Mouse (Mus musculus) right cerebral cortex, postnatal 25 days (tissue): ENCODE data around the gene Rnf167.

Source experiments
- DNase-seq: peaks from one replicate; pipeline ENCODE4 v3.0.0; 2022

The Rnf167 gene

DNA sequence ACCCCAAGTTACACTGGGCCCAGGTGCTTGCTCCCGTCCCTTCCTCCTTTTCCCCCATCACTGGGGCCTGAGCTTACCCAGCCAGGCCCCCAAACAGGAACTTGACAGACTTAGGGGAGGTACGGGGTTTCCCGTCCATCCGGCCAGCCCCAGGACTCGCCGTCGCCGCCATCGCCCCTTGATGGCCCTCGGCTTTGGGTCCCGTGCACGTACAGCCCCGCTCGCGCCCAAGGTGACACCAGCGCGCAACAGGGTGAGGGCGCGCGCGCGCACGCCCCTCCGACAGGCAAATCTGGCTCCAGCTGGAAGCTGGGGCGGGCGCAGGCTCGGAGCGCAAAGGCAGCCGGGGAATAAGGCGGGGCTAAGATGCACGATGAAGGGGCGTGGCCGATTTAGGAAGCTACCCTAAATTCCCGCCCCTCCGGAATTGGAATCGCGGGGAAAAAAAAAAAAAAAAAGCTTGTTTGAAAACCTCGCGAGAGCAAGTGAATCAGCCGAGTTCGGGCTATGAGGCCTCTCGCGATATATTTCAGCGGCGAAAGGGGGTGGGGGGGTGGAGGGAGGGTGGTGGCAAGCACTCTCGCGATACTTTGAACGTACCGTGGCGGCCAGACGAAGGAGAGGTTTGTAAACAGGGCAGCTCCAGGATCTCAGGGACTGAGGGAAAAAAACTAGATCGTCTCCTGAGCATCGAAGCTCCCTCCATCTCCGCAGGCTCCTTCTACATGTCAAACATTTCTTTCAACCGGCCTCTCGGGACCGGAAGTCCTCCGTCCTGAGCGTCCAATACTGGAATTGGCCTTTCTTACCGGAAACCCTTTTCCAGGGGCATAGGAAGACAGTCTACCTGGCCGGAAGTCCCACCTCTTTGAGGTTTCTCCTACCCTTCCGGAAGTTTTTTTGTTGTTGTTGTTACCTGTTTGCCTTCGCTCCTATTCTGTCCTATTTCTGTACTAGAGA, at the start of gene Rnf167, which contains the start of gene Slc25a11:
Gene Rnf167, plus strand, starts transcription at position 545 of the 960 bp plus-strand sequence.
Gene Slc25a11, minus strand, starts transcription at position 789 of the 960 bp plus-strand sequence.
- peak; percentile 96 for DNase-seq

- DNase-seq = no peak
These were observed 49.7 kb upstream of the Rnf167 start for GRCm38 (mm10) chr11:70597301-70597700.

GRCm38 (mm10) chr11:70598451-70598953, 48.5 kb upstream of the Rnf167 start:
- DNase-seq = no peak

DNA sequence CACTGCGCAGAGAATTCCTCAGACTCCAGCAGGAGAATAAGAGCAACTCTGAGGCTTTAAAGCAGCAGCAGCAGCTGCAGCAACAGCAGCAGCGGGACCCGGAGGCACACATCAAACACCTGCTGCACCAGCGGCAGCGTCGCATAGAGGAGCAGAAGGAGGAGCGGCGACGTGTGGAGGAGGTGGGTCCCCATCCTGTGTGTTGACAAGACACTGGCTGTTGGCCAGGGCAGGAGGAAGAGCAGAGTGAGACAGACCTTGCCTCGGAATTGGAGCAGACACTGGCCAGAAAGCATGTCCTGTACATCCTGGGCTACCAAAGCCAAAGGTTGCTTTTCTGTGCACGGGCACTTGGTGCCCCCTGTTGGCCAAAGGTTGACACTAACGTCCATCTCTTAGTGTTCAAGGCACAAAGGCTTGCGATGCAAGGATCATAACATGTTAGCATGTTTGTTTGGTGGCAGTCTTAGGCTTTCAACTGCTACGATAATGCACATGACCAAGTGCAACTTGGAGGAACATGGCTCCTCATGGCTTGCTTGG, 41.9 kb upstream of the Rnf167 start:
- peak; percentile 49 for DNase-seq

DNA sequence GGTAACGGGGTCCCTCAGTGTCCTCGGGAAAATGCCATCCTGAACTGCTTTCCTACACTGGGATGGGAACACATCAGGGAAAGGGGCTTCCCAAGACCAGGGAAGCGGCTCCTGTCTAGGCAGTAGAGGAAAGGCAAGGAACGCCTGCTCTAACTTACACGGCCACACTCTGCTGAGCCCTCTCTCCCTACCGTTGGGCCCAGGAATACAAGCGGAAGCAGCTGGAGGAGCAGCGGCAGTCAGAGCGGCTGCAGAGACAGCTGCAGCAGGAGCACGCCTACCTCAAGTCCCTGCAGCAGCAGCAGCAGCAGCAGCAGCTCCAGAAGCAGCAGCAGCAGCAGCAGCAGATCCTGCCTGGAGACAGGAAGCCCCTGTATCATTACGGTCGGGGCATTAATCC, 40.3 kb upstream of the Rnf167 start:
- DNase-seq = no peak

GRCm38 (mm10) chr11:70607611-70608010, 39.4 kb upstream of the Rnf167 start:
- no peak for DNase-seq

- DNase-seq = no peak
These were observed 38.5 kb upstream of the Rnf167 start for GRCm38 (mm10) chr11:70608381-70609066.

DNA sequence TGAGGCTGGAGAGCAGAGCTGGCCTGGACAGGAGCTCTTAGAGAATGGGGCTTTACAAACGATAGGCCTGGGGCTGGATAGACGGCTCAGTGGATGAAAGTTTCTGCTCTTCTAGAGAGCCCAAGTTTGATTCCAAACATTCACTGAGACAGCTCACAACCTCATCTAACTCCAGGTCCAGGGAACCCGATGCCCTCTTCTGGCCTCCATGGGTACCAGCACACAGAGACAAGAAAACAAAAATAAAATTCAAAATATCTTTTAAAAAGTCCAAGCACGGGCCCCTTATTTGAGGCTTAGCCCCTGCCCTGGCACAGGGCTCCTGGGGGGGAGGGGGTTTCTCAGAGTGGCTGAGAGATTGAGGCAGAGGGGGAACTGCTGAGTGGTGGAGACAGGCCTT, 36.3 kb upstream of the Rnf167 start:
- no peak for DNase-seq

DNA sequence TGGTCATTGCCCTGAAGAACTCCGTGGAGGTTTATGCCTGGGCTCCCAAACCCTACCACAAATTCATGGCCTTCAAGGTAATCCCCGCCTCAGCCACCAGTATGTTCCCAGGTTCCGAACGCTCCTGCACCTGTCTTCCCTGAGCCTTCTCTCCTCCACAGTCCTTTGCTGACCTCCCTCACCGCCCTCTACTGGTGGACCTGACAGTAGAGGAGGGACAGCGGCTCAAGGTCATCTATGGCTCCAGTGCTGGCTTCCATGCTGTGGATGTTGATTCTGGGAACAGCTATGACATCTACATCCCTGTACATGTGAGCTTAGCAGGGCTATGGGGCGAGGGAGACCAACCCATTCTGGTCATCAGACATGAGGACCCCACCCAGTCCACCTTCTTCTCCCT, 34.5 kb upstream of the Rnf167 start:
- no peak for DNase-seq

DNA sequence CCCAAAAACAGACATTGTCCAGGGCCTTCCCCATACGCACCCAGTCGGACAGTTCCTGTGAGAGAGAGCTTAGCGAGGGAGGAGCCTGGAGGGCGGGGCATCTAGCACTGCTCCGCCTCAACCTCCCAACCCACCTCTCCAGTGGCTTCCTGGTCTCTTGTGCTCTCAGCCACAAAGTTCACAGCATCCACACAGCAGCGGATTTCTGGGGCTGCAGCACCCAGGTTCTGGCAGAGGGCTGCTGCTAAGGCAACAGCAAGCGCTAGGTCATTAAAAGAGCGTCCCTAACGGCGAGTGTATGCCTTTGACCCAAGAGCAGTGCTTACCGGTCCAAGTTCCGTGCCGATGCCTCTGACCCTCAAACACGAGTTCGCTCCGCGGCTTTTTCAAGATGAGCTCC, 32.0 kb upstream of the Rnf167 start:
- DNase-seq = no peak

- no peak for DNase-seq
These were observed 31.4 kb upstream of the Rnf167 start, which contains the start of gene 4930544D05Rik for GRCm38 (mm10) chr11:70615516-70616093. TSS of gene 4930544D05Rik (plus strand) at chr11:70615848.

- no peak for DNase-seq
These were observed 27.9 kb upstream of the Rnf167 start, which contains the start of gene Chrne for GRCm38 (mm10) chr11:70619101-70619500. TSS of gene Chrne (minus strand) at chr11:70619216.

GRCm38 (mm10) chr11:70621972-70622814, 24.8 kb upstream of the Rnf167 start:
- DNase-seq = no peak

DNA sequence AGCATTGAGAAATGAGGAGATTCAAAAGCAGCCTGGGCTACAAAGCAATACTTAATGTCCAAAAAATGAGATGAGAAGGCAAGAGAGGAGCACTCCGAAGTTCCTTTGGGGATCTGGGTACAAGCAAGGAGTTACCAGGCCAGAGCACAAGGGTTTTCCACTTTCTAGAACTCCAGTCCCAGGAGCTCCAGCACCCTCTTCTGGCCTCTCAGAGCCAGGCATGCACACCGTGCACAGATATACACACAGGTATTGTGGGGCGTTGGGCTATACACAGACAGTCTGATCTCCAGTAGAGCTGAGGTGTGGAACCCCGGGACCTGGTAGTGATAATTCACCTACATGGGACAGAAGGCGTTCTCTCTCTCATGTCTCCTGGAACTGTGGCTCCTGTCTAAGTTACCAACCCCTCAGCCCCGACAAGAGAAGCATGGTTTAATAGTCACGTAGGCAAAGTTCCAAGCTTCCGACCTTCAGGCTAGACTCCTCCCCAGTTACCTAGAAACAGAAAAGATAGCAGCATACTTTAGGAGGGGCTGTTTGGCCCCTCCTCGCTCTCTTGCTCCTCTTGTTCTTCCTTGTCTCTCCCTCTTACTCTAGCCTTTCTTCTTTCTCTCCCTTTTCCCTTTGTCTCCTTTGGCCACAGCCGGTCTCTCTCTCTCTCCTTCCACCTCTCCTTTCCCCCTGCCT, 23.8 kb upstream of the Rnf167 start:
- DNase-seq = no peak

DNA sequence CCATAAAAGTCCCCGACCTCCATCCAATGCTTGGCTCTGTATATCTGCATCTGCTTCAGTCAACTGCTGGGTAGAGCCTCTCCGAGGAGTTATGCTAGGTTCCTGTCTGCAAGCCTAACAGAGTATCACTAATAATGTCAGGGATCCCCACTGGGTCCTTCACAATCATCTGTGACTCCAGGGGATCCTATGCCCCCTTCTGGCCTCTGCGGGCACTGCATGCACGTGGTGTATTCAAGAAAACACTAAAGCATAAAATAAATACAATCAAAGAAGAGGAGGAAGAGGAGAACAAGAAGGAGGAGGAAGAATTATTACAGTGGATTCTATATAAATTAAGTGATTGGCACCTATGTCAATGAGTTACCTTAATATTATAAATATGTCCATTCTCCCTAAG, 21.6 kb upstream of the Rnf167 start:
- DNase-seq = no peak

- DNase-seq = no peak
These were observed 20.2 kb upstream of the Rnf167 start for GRCm38 (mm10) chr11:70626877-70627276.

DNA sequence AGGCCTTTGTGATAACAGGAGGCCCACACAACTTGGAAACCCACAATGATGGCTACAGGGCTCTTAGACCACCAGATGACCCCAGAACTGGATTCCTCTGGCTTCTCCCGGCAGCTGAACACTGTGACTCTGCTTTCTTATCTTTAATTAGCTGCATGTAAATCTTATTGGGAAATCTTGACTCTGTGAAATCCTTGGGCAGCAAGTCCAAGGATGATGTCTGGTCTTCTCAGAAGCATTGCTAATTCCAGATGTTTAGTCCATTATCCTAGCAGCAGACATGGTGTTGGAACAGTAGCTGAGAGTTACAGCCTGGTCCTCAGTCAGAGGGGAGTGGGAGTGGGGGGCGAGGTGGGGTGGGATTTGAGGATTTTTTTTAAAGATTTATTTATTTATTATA, 18.6 kb upstream of the Rnf167 start:
- DNase-seq = no peak

GRCm38 (mm10) chr11:70629557-70629956, 17.5 kb upstream of the Rnf167 start:
- DNase-seq = no peak

DNA sequence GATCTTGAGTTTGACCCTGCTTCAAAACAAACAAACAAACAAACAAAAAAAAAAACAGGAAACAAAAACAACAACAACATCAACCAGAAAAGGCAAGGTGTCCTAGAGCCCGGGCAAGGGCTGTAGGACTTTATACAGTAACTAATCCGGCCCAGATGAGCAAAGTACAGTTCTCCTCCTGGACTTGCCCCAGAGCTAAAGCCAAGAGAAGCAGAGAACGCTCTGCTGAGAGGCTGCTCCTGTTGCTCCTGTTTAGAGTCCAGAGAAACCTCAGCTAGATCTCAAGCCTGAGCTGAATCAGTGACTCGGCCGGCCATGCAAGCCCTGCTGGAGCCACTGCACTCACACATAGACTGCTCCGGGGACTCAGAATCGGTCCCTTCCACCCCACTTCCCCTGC, 16.9 kb upstream of the Rnf167 start:
- DNase-seq = no peak

GRCm38 (mm10) chr11:70635601-70636000, 11.4 kb upstream of the Rnf167 start:
- DNase-seq = no peak

DNA sequence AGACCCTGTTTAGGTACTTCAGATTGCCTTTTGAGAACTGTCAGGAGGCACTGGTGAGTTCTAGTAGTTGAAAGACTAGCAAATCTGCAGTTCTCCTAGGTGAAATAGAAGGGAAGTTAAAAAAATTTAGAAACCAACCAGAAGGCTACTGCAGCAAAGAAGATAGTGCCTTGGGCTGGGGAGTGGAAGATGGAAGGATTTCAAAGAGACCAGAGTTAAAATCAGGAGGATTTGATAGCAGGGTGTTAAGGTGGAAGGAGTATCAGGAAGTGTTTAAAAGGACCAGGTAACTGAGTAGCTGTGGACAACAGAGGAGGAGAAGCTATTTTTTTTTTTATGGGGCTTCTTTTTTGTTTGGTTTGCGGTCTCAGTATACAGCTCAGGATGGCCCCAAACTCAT, 9.3 kb upstream of the Rnf167 start:
- no peak for DNase-seq
